Mouse (Mus musculus) ovary, adult 18-20 months (tissue): Measurements from ENCODE around the gene Gm21366.
"Not testable (repeated sequence)": the region's sequence is repeated elsewhere in the genome, so short reads cannot be mapped to it uniquely, and the experiment has no call there.

ENCODE experiments used
- DNase-seq: peaks from one replicate; pipeline ENCODE4 v3.0.0; 2022; ENCODE audit warnings: low spot score, mixed read lengths

Gm21366 gene

GRCm38 (mm10) chrY:22861156-22861555 lies at the start of gene Gm21366:
Gm21366 (minus strand) TSS chrY:22861256.
- not testable (repeated sequence) for DNase-seq
